Mouse (Mus musculus): ENCODE measurements at regions not wholly inside any gene's neighbourhood (a gene's known extent, or its start where the extent isn't known, plus 50 kb on each side); places are given as distances from the start of the nearest gene placed in this dataset.

DNA sequence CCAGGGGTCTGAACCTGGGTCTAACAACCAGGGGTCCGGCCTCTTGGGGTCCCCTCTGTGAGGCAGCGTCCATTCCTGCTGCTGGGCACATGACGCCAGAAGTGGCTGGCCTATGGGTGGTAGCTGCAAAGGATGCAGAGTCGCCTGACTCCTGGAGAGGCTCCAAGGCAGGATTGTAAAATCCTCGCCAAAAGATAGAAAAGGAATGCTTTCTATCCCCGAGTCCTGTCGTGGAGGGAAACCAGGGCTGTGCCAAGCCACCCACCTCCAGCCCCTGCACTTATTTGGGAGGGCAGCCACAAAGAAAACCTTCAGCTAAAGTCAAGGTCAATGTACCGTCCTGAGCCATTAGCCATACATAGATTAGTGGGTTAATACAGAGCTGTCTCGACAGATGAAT, 73.9 kb upstream of the Mef2a start:
- 76% methylated on average over 9 of the region's 9 CpGs for WGBS
- Histone ChIP-seq H3K4me3 (ENCODE audit: insufficient read depth, low read depth, low read length) (no peak overlapping the region), H3K4me1 (ENCODE audit: control insufficient read depth, insufficient read depth, low read length) (peaks cover 36% of the 10 kb centered on the region), H3K27ac (ENCODE audit: insufficient read depth, low read depth, low read length) (no peak overlapping the region)
- TF ChIP-seq CTCF (IDR thresholded peaks at IDR 0.05; ENCODE audit: insufficient read depth, low read depth, low read length) (no peak), POLR2A (IDR thresholded peaks at IDR 0.05; ENCODE audit: insufficient read depth, low read depth, low read length) (no peak)

DNA sequence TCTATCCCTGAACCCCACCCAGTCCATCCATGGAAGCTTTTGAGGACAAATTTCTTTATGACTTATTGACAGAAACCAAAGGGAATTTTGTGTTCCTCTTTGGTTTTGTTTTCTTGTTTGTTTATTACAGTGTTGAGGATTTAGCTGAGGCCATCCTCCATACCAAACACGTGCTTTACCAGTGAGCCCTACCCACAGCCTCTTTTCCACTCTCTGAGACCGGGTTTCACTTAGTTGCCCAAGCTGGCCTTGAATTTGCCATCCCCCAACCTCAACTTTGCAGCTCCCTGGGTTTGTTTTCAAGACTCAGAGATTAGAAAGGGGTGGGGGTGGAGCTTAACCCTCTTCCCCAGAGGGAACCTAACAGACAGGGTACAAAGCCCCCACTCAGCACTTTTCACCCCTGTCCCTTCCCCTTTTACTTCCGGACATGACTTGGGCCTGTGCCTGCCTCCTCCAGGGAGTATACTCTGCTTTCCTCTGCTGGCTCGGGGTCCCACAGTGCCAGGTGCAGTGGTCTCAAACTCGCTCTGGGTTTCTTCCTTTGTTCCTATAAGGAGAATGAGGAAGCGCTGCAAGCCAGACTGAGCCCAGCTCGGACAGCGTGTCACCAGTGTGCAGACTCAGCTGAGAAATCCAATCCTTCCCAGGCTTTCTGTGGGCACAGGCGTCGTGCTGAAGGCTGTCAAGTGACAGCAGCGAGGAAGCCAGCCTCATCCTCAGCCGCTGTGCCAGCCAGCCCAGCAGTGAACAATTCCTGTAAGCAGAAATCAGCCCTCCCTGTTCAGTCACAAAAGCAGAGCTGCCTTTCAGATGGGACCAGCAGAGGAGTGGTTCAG, 72.8 kb upstream of the Mef2a start:
- Histone ChIP-seq H3K4me1 (ENCODE audit: control insufficient read depth, insufficient read depth, low read length) (peaks cover 33% of the 10 kb centered on the region), H3K4me3 (ENCODE audit: insufficient read depth, low read depth, low read length) (no peak overlapping the region), H3K27ac (ENCODE audit: insufficient read depth, low read depth, low read length) (no peak overlapping the region)
- 47% methylated on average over 12 of the region's 12 CpGs for WGBS
- no peak for TF ChIP-seq CTCF (IDR thresholded peaks at IDR 0.05; ENCODE audit: insufficient read depth, low read depth, low read length)

DNA sequence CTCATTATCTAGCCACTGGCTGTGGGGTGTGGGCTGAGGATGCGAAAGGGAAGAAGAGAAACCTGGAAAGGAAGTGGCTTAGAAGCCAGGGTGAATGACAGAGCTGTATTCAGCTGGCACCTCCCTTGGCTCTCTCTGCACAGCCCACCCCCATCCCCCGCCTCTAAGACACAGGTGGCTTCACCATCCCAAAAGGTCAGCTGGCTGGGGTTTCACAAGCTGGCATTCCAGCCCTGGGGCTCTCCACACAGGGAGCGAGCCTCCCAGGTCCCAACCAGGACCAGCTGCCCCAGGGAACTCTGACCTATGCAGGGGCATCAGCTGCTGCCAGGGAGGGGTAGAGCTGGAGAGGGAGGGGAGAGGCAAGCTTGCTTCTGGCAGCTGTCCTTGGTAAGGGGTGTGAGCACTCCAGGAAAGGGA, 71.9 kb upstream of the Mef2a start:
- TF ChIP-seq POLR2A (IDR thresholded peaks at IDR 0.05; ENCODE audit: insufficient read depth, low read depth, low read length): no peak
- TF ChIP-seq CTCF (IDR thresholded peaks at IDR 0.05; ENCODE audit: insufficient read depth, low read depth, low read length): no peak
- no peak overlapping the region for H3K4me3 ChIP-seq (ENCODE audit: insufficient read depth, low read depth, low read length)
- H3K4me1 ChIP-seq (ENCODE audit: control insufficient read depth, insufficient read depth, low read length): peaks cover 33% of the 10 kb centered on the region
- H3K27ac ChIP-seq (ENCODE audit: insufficient read depth, low read depth, low read length): no peak overlapping the region
- 57% methylated on average over 3 of the region's 3 CpGs for WGBS

DNA sequence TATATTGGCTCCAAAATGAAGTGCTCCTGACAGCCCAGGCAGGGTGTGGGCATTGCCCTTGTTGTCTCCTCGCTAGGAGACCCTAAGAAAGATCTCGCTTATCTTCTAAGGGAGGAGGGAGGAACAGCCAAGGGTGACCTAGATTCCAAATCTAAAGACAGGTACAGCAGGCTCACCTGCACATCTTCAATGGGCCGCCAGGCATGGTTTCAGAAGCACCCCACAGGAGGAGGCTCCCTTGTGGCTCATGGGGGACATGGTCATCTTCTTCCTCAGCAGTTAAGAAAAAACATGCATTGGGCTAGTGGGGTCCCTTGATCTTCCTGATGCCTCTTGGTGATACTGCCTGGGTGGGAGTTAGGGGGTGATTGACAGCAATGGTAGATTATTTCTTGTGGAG, 71.0 kb upstream of the Mef2a start:
- WGBS: 78% methylated on average over 3 of the region's 3 CpGs
- H3K27ac ChIP-seq (ENCODE audit: insufficient read depth, low read depth, low read length): peak overlapping the region; percentile 87
- no peak overlapping the region for H3K4me3 ChIP-seq (ENCODE audit: insufficient read depth, low read depth, low read length)
- H3K4me1 ChIP-seq (ENCODE audit: control insufficient read depth, insufficient read depth, low read length): peaks cover 33% of the 10 kb centered on the region
- TF ChIP-seq CTCF (IDR thresholded peaks at IDR 0.05; ENCODE audit: insufficient read depth, low read depth, low read length): no peak
- TF ChIP-seq POLR2A (IDR thresholded peaks at IDR 0.05; ENCODE audit: insufficient read depth, low read depth, low read length): no peak

DNA sequence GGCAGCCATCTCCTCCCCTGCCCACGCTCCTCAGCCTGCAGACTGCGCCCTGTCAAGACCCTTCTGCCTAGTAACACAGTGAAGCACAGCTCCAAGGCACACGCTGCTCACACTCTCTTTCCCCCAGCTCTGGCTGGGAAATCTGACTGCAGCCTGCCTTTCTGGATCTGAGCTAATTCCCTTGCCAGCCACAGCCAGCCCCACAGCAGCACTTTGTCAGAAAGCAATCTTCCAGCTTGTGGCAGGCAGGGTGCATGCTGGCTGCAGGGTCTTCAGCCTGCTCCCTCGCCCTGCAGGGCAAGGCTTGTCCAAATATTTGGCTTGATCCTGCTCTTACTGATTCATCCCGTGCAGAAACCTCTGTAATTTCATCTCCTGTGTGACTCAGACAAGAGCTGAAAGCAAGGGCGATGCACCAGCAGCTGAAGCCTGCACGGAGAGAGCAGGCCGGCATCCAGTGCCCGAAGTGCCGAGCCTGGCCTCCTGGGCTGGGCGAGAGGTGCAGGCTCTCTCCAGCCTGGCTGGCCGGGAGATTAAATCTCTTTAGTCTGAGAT, 70.4 kb upstream of the Mef2a start:
- H3K4me3 ChIP-seq (ENCODE audit: insufficient read depth, low read depth, low read length): no peak overlapping the region
- peak overlapping the region; percentile 87 for H3K27ac ChIP-seq (ENCODE audit: insufficient read depth, low read depth, low read length)
- TF ChIP-seq CTCF (IDR thresholded peaks at IDR 0.05; ENCODE audit: insufficient read depth, low read depth, low read length) (no peak), POLR2A (IDR thresholded peaks at IDR 0.05; ENCODE audit: insufficient read depth, low read depth, low read length) (no peak)
- H3K4me1 ChIP-seq (ENCODE audit: control insufficient read depth, insufficient read depth, low read length): peaks cover 33% of the 10 kb centered on the region
- 14% methylated on average over 12 of the region's 12 CpGs for WGBS

DNA sequence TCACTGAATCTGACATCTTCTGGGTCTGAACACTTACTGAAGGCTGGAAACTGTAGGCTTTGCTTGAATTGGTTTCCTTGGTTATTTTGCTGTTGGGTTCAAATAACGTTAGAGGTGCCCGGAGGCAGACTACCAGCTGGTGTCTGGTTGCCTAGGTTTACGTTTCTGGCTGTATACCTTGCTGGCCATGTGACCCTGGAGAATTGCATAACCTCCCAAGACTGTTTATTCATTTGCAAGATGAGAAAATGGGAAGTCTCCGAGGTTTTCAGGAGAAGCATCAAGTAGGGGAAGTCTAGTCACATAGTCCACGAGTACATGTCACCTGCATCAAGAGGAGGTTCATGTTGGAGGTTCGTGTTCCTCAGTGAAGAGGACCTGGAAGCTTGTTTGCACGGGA, 69.6 kb upstream of the Mef2a start:
- H3K27ac ChIP-seq (ENCODE audit: insufficient read depth, low read depth, low read length): peak overlapping the region; percentile 87; the same call in 1 of the 2 replicates
- TF ChIP-seq CTCF (IDR thresholded peaks at IDR 0.05; ENCODE audit: insufficient read depth, low read depth, low read length) (no peak), POLR2A (IDR thresholded peaks at IDR 0.05; ENCODE audit: insufficient read depth, low read depth, low read length) (no peak)

DNA sequence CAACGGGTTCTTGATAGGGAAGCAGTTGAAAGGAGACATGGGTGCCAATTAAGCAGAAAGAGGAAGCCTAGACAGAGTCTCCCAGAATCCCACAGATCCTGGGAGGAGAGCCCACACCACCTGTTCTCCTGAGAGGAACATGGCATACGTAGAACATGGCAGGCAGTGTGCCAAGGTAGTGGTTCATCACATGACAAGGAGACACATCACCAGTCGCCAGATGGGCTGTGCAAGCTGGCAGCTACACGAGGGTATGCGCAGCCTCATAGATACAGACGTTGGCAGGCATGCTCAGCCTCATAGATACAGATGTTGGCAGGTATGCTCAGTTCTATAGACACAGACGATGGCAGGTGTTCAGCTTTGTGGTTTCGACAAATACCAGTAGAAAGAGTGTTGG, 68.1 kb upstream of the Mef2a start:
- H3K4me1 ChIP-seq (ENCODE audit: control insufficient read depth, insufficient read depth, low read length): peaks cover 28% of the 10 kb centered on the region
- no peak overlapping the region for H3K4me3 ChIP-seq (ENCODE audit: insufficient read depth, low read depth, low read length)
- TF ChIP-seq CTCF (IDR thresholded peaks at IDR 0.05; ENCODE audit: insufficient read depth, low read depth, low read length) (no peak), POLR2A (IDR thresholded peaks at IDR 0.05; ENCODE audit: insufficient read depth, low read depth, low read length) (no peak)
- 77% methylated on average over 8 of the region's 8 CpGs for WGBS
- H3K27ac ChIP-seq (ENCODE audit: insufficient read depth, low read depth, low read length): no peak overlapping the region

More for the DNA sequence above, 69.6 kb upstream of the Mef2a start:
- WGBS: 67% methylated on average over 7 of the region's 7 CpGs
- H3K4me3 ChIP-seq (ENCODE audit: insufficient read depth, low read depth, low read length): no peak overlapping the region
- peaks cover 33% of the 10 kb centered on the region for H3K4me1 ChIP-seq (ENCODE audit: control insufficient read depth, insufficient read depth, low read length)

DNA sequence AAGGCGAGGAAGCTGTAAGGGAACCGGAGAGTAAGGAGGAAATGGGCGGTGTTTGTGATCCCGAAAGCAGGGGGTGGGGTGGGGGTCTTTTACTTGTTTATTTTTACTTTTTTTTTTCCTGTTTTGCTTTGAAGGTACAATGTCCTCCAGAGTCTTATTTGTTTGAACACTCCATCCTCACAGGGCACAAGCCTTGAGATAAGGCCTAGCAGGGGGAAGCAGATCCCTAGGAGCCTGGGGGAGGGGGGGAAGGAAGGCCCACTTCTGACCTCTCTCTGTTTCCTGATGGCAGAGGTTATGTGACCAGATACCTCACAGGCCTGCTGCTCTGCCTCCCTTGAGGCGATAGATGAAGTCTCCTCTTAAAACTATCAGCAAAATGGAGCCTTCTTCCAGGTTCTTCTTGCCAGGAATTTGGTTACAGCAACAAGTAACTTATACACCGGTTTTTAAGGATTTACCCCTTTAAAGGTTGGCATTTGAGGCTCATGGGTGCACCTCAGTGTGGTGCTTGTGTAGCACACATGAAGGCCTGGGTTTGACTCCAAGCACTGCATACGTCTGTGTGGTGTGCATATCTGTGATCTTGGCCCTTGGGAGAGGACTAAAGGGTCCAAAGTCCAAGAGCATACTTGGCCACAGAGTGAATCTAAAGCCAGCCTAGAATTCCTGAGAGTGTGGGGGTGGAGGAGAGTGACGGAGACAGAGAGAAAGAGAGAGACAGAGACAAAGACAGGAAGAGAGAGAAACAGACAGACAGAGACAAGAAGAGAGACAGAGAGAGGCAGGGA, 64.8 kb upstream of the Mef2a start:
- Histone ChIP-seq H3K27ac (ENCODE audit: insufficient read depth, low read depth, low read length) (no peak overlapping the region), H3K4me3 (ENCODE audit: insufficient read depth, low read depth, low read length) (no peak overlapping the region), H3K4me1 (ENCODE audit: control insufficient read depth, insufficient read depth, low read length) (no peaks in the 10 kb centered on the region; the same call in 1 of the 2 replicates)
- 91% methylated on average over 8 of the region's 8 CpGs for WGBS
- no peak for TF ChIP-seq POLR2A (IDR thresholded peaks at IDR 0.05; ENCODE audit: insufficient read depth, low read depth, low read length)
- no peak for TF ChIP-seq CTCF (IDR thresholded peaks at IDR 0.05; ENCODE audit: insufficient read depth, low read depth, low read length)
